Mouse (Mus musculus) frontal cortex, adult 2 months (tissue): Measurements from ENCODE around the gene Rab11b. TPM values are rescaled to one million over a fixed set of nuclear protein-coding genes. Genes with fewer than 3 reads are reported as not detected.
A peak's percentile ranks its signal among the peaks of the same experiment; 100 is the strongest.

Experiments
- DNase-seq, 2 experiments: peaks; one replicate each; pipeline ENCODE4 v3.0.0; 2022; ENCODE audit warnings: low spot score in 1 of 2; ENCODE audit errors: extremely low spot score in 1 of 2
- polyA plus RNA-seq: library from polyadenylated mRNA; depleted of rRNA; stranded (reverse); fragments of >200 nt; gene quantifications from 2 replicates; pipeline ENCODE4 v1.2.3, GENCODE M21; 2012; rRNA removed

Gene Rab11b
- polyA plus RNA-seq, 1 experiment = 461 TPM

- DNase-seq = peak in 1 of 2 experiments; percentile 4
Observed at GRCm38 (mm10) chr17:33718944-33719725, 41.2 kb downstream of the Rab11b start.

GRCm38 (mm10) chr17:33718384-33718881 lies 41.9 kb downstream of the Rab11b start, which contains the start of gene March2:
Gene March2 (minus strand): TSS chr17:33718670.
- DNase-seq = peak; percentile 94 to 96

GRCm38 (mm10) chr17:33717982-33718381 lies 42.3 kb downstream of the Rab11b start:
- no peak for DNase-seq

DNA sequence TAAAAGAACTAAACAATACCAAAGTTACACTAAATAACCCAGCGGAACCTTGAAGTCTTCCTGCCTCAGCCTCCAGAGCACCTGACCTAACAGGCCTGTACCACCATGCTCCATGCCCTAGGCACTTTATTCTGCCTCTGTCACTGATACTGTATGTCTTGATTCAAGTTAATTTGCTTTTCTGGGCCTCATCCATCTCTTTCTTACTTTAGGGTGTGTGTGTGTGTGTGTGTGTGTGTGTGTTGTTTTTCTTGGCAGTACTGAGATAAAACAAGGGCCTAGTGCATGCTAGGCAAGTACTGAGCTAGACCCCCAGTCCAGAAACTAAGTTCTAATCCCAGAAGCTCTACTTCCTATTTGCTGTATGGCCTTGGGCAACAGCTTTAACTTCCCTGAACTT lies 43.1 kb downstream of the Rab11b start:
- DNase-seq = no peak

- no peak for DNase-seq
Observed at GRCm38 (mm10) chr17:33714779-33715178, 45.6 kb downstream of the Rab11b start.

- DNase-seq = no peak
Observed at GRCm38 (mm10) chr17:33713271-33713670, 47.1 kb downstream of the Rab11b start.

GRCm38 (mm10) chr17:33709834-33710233 lies 50.5 kb downstream of the Rab11b start:
- DNase-seq = no peak

DNA sequence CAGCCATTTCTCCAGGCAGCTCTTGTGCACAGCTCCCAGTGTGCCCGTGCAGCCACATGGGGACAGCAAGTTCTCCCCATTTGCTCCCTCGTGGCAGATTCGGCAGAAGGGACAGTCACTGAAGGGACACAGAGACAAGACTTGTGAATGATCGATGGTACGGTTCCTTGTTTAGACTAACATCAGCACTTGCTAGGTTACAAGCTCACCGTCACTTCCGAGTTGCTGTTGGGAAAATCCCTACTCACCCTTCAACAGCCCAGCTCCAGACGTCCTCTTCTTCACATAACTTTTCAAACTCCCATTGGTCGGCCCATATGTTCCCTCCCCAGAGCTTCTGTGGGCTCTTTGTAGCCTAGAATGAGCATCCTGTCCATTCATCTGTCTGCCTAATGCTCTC lies 57.2 kb downstream of the Rab11b start:
- no peak for DNase-seq

- DNase-seq = no peak
Observed at GRCm38 (mm10) chr17:33702178-33702577, 58.2 kb downstream of the Rab11b start.

DNA sequence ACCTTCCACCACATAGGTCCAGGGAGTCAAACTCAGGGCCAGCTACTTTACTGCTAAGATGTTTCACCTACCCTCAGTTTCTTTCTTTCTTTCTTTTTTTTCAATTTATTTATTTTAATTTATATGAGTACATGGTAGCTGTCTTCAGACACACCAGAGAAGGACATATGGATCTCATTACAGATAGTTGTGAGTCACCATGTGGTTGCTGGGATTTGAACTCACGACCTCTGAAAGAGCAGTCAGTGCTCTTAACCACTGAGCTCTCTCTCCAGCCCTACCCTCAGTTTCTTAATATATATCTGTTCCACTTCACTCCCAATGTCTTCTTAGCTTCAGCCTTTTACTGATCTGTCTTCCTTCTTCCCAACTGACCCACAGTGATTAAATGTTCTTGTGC lies 64.9 kb downstream of the Rab11b start:
- DNase-seq = no peak

Other genes with a start within 250 kb of the Rab11b start
- gene Adamts10, start 236.3 kb downstream of the Rab11b start, polyA plus RNA-seq = 55.3 and 66.3 TPM in 2 replicates
- 2.0 and 2.6 TPM in 2 replicates for gene Myo1f, start 204.8 kb downstream of the Rab11b start, polyA plus RNA-seq
- gene Zfp414, start 131.4 kb downstream of the Rab11b start, polyA plus RNA-seq = 87.1 and 95.7 TPM in 2 replicates
- 0.88 and 1.5 TPM in 2 replicates for gene Pram1, start 122.5 kb downstream of the Rab11b start, polyA plus RNA-seq
- gene Hnrnpm, start 73.7 kb downstream of the Rab11b start, polyA plus RNA-seq = 190 and 223 TPM in 2 replicates
- 104 and 117 TPM in 2 replicates for gene March2, start 41.9 kb downstream of the Rab11b start, polyA plus RNA-seq
- gene Angptl4, start 21.3 kb upstream of the Rab11b start, polyA plus RNA-seq = 4.2 and 4.4 TPM in 2 replicates
- gene Kank3, start 50.0 kb upstream of the Rab11b start, polyA plus RNA-seq = 171 and 180 TPM in 2 replicates
- 683 and 811 TPM in 2 replicates for gene Rps28, start 64.0 kb upstream of the Rab11b start, polyA plus RNA-seq
- gene Ndufa7, start 64.0 kb upstream of the Rab11b start, polyA plus RNA-seq = 316 and 318 TPM in 2 replicates
- 30.1 and 31.8 TPM in 2 replicates for gene Cd320, start 82.6 kb upstream of the Rab11b start, polyA plus RNA-seq
- not detected in 2 replicates for gene Gm7029, start 113.3 kb upstream of the Rab11b start, polyA plus RNA-seq
- 2.5 and 2.6 TPM in 2 replicates for gene Kifc1, start 130.1 kb upstream of the Rab11b start, polyA plus RNA-seq
- 1.3 and 1.5 TPM in 2 replicates for gene Platr17, start 144.6 kb upstream of the Rab11b start, polyA plus RNA-seq
- 26.4 and 27.2 TPM in 2 replicates for gene Daxx, start 148.9 kb upstream of the Rab11b start, polyA plus RNA-seq
- 25.4 and 28.5 TPM in 2 replicates for gene Tapbp, start 155.4 kb upstream of the Rab11b start, polyA plus RNA-seq
- gene Zbtb22, start 155.4 kb upstream of the Rab11b start, polyA plus RNA-seq = 29.9 and 33.4 TPM in 2 replicates
- 154 and 161 TPM in 2 replicates for gene Rgl2, start 169.0 kb upstream of the Rab11b start, polyA plus RNA-seq
- 101 and 130 TPM in 2 replicates for gene Pfdn6, start 179.8 kb upstream of the Rab11b start, polyA plus RNA-seq
- 13.3 and 13.7 TPM in 2 replicates for gene Wdr46, start 180.1 kb upstream of the Rab11b start, polyA plus RNA-seq
- gene B3galt4, start 191.0 kb upstream of the Rab11b start, polyA plus RNA-seq = 6.9 and 7.5 TPM in 2 replicates
- gene Vps52, start 195.3 kb upstream of the Rab11b start, polyA plus RNA-seq = 69.5 and 70.5 TPM in 2 replicates
- gene Rps18, start 195.5 kb upstream of the Rab11b start, polyA plus RNA-seq = 488 and 518 TPM in 2 replicates
- 75.5 and 94.5 TPM in 2 replicates for gene H2-K1, start 239.8 kb upstream of the Rab11b start, polyA plus RNA-seq